Mouse (Mus musculus) hindbrain, postnatal 0 days (tissue): ENCODE data around the gene Fcrla. TPM values are rescaled to one million over a fixed set of nuclear protein-coding genes. Genes with fewer than 3 reads are reported as not detected.

Experiments
- ATAC-seq: fragments of 200-750 bp; cut with Nextera tagmentation; 2 replicates; pipeline ENCODE4 v1.8.0; 2017; ENCODE audit warnings: mild to moderate bottlenecking, moderate TSS enrichment, moderate library complexity
- DNase-seq: peaks from one replicate; pipeline ENCODE4 v3.0.0-alpha.2; 2015; ENCODE audit warnings: low spot score
- H3K27ac ChIP-seq: fragments of 300-500 bp; sonication (generic); 2 replicates; pipeline ENCODE4 v1.5.1; 2014; ENCODE audit warnings: mild to moderate bottlenecking
- H3K27me3 ChIP-seq: fragments of 300-500 bp; sonication (generic); 2 replicates; pipeline ENCODE4 v1.6.1; 2014; ENCODE audit warnings: low read length, mixed read lengths; ENCODE audit not compliant: insufficient read depth
- H3K36me3 ChIP-seq: fragments of 300-500 bp; sonication (generic); 2 replicates; pipeline ENCODE4 v1.6.1; 2014; ENCODE audit warnings: low read length, mixed read lengths; ENCODE audit not compliant: insufficient read depth
- H3K4me1 ChIP-seq: fragments of 300-500 bp; sonication (generic); 2 replicates; pipeline ENCODE4 v1.6.1; 2014; ENCODE audit warnings: antibody characterized with exemption, low read length, mixed read lengths; ENCODE audit not compliant: insufficient read depth
- H3K4me2 ChIP-seq: fragments of 300-500 bp; sonication (generic); 2 replicates; pipeline ENCODE4 v1.6.1; 2014; ENCODE audit warnings: low read depth, mild to moderate bottlenecking, low read length, moderate library complexity, mixed read lengths
- H3K4me3 ChIP-seq: fragments of 300-500 bp; sonication (generic); 2 replicates; pipeline ENCODE4 v1.5.1; 2014; ENCODE audit warnings: low read length
- H3K9ac ChIP-seq: fragments of 300-500 bp; sonication (generic); replicated peaks from 2 replicates; pipeline ENCODE4 v1.6.1; 2014; ENCODE audit warnings: mild to moderate bottlenecking, low read length, moderate library complexity, mixed read lengths
- H3K9me3 ChIP-seq: fragments of 300-500 bp; sonication (generic); 2 replicates; pipeline ENCODE4 v1.6.1; 2016; ENCODE audit warnings: low read length, mixed read lengths
- CTCF ChIP-seq: IDR thresholded peaks from 2 replicates; pipeline ENCODE4 v1.5.1; 2016; ENCODE audit warnings: antibody characterized with exemption, control low read depth, low read depth
- WGBS: fragments of 180-500 bp; shearing (Covaris S2); extraction: QIAGEN DNeasy Blood & Tissue Kit; methylation state at CpG from one replicate; pipeline ENCODE4 v1.1.7; 2014; 5-methylcytosine and 5-hydroxymethylcytosine counted together
- polyA plus RNA-seq: library from polyadenylated mRNA; unstranded; fragments of >200 nt; fragmentation: Nextera tagmentation; extraction: Ambion mirVana; gene quantifications from 2 replicates; pipeline ENCODE4 v1.2.1, GENCODE M21; 2015
- total RNA-seq: library from RNA; depleted of rRNA; stranded (reverse); fragments of >200 nt; gene quantifications from 2 replicates; pipeline ENCODE4 v1.2.3, GENCODE M21; 2014

The Fcrla gene
- total and polyA plus RNA-seq, 2 experiments from 2014 or later: not detected

GRCm38 (mm10) chr1:170915657-170916056 is 11.7 kb downstream of the Fcrla start:
- no peak overlapping the region for H3K4me3 ChIP-seq
- H3K36me3 ChIP-seq: no peaks in the 10 kb centered on the region
- no peak overlapping the region for H3K9ac ChIP-seq
- H3K4me1 ChIP-seq: no peaks in the 10 kb centered on the region
- H3K27ac ChIP-seq: no peak overlapping the region
- TF ChIP-seq CTCF: no peak
- no peaks in the 10 kb centered on the region for H3K9me3 ChIP-seq
- H3K4me2 ChIP-seq: no peak overlapping the region
- H3K27me3 ChIP-seq: no peaks in the 10 kb centered on the region
- ATAC-seq (no peak), DNase-seq (no peak)
- 69% methylated on average over 5 of the region's 5 CpGs for WGBS

DNA sequence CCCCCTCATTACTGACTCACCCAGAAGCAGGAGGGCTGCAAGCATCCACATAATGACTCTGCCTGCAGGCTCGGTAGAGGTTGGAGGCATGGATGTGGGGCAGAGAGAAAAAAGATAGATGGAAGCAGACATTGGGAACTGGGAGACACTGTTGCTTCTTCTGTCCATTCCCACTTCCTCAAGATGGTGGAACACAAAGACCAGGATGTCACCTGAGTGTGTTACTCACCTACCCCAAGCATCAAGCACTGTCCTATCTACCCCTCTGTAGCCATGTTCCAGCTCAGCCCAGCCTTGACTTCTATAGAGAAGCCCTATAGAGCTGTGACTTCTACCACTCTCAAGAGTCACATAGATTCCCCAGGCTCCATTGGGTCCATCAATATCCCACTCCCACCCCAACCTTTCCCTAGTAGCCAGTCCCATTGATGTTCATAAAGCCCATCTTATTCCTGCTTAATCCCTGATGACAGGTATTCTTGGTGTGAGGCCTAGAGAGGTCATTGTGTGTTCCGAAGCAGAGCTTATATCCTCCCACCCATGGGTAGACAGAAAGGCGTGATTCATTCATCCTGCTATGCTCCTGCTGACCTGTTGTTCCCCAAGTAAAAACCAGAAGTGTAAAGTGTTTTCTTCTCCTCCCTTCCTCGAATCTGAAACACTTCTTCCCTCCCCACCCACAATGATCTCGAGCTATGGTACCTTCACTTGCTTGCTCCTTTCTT is 14.3 kb downstream of the Fcrla start, which contains the start of gene Fcrlb:
TSS of gene Fcrlb (minus strand) at position 51 of the 725 bp plus-strand sequence.
- peaks cover 3% of the 10 kb centered on the region; the same call in 1 of the 2 replicates for H3K4me1 ChIP-seq
- no peaks in the 10 kb centered on the region for H3K27me3 ChIP-seq
- no peak within 1 kb of the TSS for H3K4me3 ChIP-seq
- DNase-seq (no peak), ATAC-seq (no peak)
- WGBS: 70% methylated on average over 5 of the region's 5 CpGs
- H3K4me2 ChIP-seq: no peak within 1 kb of the TSS
- H3K27ac ChIP-seq: no peak within 1 kb of the TSS
- H3K9me3 ChIP-seq: no peaks in the 10 kb centered on the region
- no peaks in the 10 kb centered on the region for H3K36me3 ChIP-seq
- H3K9ac ChIP-seq: no peak within 1 kb of the TSS
- TF ChIP-seq CTCF: no peak

DNA sequence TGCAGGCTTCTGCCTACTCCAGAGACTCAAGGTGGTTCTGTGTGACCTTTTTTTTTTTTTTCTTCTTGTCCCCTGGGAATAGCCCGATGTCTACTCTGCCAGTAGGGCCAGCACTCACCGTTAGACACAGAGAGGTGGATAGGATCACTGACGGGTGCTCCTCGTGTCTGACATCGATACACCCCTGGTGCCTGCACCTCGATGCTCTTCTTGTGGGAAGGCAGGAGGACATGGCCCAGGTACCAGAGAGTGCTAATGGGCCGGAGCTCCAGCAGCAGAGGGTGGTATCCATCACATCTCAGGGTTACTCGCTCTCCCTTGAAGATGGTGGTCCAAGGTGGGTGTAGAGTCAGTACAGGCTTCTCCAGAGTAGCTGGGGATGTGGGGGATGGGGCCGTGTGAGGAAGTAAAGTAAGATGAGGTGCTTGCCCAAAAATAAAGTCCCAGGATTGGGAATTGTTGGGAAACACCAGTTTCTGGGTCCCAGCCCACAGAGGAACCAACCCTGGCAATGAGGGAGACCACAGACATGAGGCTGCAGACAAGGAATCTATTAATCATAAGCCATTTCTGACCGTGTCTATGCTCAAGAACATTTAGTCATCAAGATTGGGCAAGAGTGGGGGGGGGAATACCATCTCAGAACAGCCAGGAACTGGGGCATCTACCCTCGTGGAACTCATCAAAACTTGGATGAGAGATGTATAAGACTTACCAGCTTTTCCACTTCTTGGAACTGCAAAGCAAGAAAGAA is 15.3 kb downstream of the Fcrla start:
- TF ChIP-seq CTCF: no peak
- no peak for ATAC-seq

DNA sequence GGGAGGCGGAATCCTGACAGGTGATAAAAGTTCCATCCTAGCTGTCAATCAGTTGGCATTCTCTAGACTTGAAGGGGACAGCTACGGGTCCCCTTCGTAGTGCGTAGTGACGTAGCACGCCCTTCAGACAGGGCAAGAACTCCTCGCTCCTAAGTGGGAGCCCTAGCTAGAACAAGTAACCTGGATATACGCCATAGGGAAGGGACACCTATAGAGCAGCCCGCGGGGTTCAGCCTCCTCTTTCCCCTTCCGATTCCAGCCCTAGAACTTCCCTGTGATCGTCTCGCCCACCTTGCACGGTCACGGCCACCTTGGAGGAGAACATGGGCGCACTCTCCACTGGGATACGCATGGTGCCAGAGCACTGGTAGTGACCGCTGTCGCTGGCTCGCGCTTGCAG is 19.0 kb downstream of the Fcrla start:
- peak; percentile 34 for DNase-seq
- TF ChIP-seq CTCF: no peak
- WGBS: 5% methylated on average over 21 of the region's 21 CpGs
- Histone ChIP-seq H3K36me3 (no peaks in the 10 kb centered on the region), H3K9ac (peak overlapping the region; percentile 61; the same call in 1 of the 2 replicates), H3K4me3 (peak overlapping the region; percentile 56), H3K27ac (no peak overlapping the region), H3K27me3 (peaks cover 3% of the 10 kb centered on the region; the same call in 1 of the 2 replicates), H3K4me1 (peaks cover 3% of the 10 kb centered on the region; the same call in 1 of the 2 replicates), H3K9me3 (no peaks in the 10 kb centered on the region), H3K4me2 (peak overlapping the region; percentile 86)
- peak; percentile 80 for ATAC-seq

More for the DNA sequence above, 15.3 kb downstream of the Fcrla start:
- H3K4me3 ChIP-seq: no peak overlapping the region
- H3K36me3 ChIP-seq: no peaks in the 10 kb centered on the region
- H3K4me2 ChIP-seq: no peak overlapping the region
- peaks cover 3% of the 10 kb centered on the region; the same call in 1 of the 2 replicates for H3K4me1 ChIP-seq
- H3K27ac ChIP-seq: no peak overlapping the region
- 87% methylated on average over 11 of the region's 11 CpGs for WGBS
- H3K9me3 ChIP-seq: no peaks in the 10 kb centered on the region
- no peaks in the 10 kb centered on the region for H3K27me3 ChIP-seq
- no peak for DNase-seq
- no peak overlapping the region for H3K9ac ChIP-seq

DNA sequence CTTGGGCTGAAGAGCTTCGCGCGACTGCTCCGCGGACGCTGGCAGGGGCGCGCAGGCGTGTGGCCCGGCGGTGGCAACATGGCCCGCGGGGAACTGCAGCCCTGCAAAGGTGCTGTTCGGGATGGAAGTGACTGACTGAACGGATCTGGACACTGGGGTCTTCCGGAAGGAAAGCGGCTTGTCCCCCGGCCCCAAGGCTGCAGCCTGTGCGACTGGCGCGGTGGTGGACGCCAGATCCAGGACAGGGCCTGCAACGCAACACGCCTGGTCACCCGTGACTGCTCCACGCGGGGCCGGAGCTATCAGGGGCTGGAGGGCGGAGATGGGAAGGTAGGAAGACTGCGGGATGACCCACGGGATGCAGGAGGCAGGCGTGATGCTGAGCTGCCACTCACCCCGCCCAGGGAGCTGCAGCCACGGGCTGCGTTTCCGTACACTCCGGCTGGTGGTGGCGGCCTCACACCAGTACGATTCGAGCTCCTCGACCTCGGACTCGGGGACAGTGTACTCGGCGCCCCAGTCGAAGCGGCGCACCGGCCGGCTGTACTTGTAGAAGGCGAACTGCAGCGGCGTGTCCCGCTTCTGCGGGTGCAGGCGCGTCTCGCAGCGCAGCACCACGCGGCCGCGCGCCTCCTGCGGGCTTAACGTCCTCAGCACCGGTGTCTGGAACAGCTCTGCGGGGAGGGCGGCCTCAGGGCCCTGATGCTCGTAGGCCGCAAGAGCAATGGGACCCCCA is 19.8 kb downstream of the Fcrla start:
- peak overlapping the region; percentile 56 for H3K4me3 ChIP-seq
- peaks cover 3% of the 10 kb centered on the region; the same call in 1 of the 2 replicates for H3K4me1 ChIP-seq
- under 1% methylated on average over 69 of the region's 71 CpGs for whole genome bisulfite sequencing
- no peak for TF ChIP-seq CTCF
- H3K9ac ChIP-seq: peak overlapping the region; percentile 61
- DNase-seq (peak; percentile 64), ATAC-seq (peak; percentile 73)
- no peak overlapping the region for H3K27ac ChIP-seq
- peak overlapping the region; percentile 86 for H3K4me2 ChIP-seq
- H3K36me3 ChIP-seq: no peaks in the 10 kb centered on the region
- no peaks in the 10 kb centered on the region for H3K9me3 ChIP-seq
- peaks cover 3% of the 10 kb centered on the region; the same call in 1 of the 2 replicates for H3K27me3 ChIP-seq

GRCm38 (mm10) chr1:170907111-170907455 is 20.3 kb downstream of the Fcrla start:
- DNase-seq (peak; percentile 2), ATAC-seq (no peak)
- peaks cover 3% of the 10 kb centered on the region; the same call in 1 of the 2 replicates for H3K27me3 ChIP-seq
- peak overlapping the region; percentile 56 for H3K4me3 ChIP-seq
- no peaks in the 10 kb centered on the region for H3K9me3 ChIP-seq
- no peak overlapping the region for H3K27ac ChIP-seq
- no peaks in the 10 kb centered on the region for H3K36me3 ChIP-seq
- peak overlapping the region; percentile 61 for H3K9ac ChIP-seq
- peaks cover 3% of the 10 kb centered on the region; the same call in 1 of the 2 replicates for H3K4me1 ChIP-seq
- peak overlapping the region; percentile 86 for H3K4me2 ChIP-seq
- whole genome bisulfite sequencing: 19% methylated on average over 11 of the region's 11 CpGs
- no peak for TF ChIP-seq CTCF
